Mouse (Mus musculus) spleen, adult 2 months (tissue): Measurements from ENCODE around the gene Efcab11.

Experiments used
- CTCF ChIP-seq: fragments of 200-500 bp; IDR thresholded peaks from 2 replicates; pipeline ENCODE4 v1.5.1; 2011; ENCODE audit warnings: mild to moderate bottlenecking, inconsistent platforms; ENCODE audit not compliant: insufficient read depth, insufficient read length, insufficient replicate concordance; ENCODE audit errors: extremely low read depth
- POLR2A ChIP-seq: fragments of 200-500 bp; IDR thresholded peaks from 2 replicates; pipeline ENCODE4 v1.6.1; 2011; ENCODE audit warnings: low read depth, low read length, inconsistent platforms

DNA sequence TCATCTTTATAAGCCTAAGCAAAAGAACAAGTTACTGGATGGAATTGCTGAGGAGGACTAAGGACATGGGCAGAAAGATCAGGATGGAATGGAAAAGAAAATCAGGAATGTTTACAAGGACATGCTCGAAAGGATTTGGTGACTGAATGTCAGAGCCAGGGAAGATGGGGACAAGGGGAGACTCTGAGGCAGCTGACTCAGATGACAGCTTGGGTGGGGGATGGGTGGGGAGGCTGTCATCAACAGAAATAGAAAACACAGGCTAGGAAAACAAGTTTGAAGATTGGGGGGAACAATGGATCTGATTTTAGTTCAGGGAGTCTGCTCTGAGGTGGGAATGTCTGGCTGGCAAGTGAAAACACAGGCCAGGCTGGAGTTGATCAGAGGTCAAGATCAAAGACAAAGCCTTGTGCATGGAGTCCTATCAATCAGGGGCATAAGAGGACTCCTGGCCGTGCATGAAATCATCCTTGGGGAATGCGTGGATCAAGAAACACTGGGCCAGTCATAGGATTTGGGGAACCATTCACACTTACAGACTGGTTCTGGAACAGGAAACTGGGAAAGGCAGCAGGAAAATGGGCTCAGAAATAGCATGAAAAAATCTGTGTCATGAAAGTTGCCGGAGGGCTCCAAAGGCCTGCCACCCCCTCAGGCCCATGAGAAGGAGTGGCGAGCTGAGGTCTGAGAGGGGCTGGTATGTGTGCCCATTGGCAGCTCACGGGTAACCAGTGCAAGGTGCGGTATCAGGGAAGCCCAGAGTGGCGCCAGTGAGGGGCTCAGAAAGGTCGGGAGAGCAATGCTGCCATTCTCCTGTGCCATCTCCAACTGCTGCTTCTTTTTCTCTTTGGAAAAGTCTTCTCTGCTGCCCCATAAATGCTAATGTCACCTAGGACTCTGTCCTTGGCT, 168.9 kb downstream of the Efcab11 start:
- TF ChIP-seq CTCF: no peak
- no peak for TF ChIP-seq POLR2A
